In genomic region chr12:17778320-17778719, GRCm38 (mm10) we compare ENCODE assay signal across 8 mouse cellular contexts.
DNase-seq lines count a peak whose midpoint lies in the region; ATAC-seq and TF ChIP-seq lines count a peak whose summit lies in the region.

No protein-coding gene starts in this region.

- peak; percentile 56; the same call in 1 of the 2 replicates for ATAC-seq in forebrain, embryonic 11.5 days (replicated peaks; ENCODE audit: low FRiP score)
- no peak for ATAC-seq in forebrain, embryonic 16.5 days
- no peak for ATAC-seq in midbrain, postnatal 0 days (ENCODE audit: low FRiP score)

- H3K27me3 ChIP-seq in forebrain, embryonic 11.5 days (ENCODE audit: control insufficient read depth, insufficient read depth, low read length) = no peaks in the 10 kb centered on the region
- H3K27me3 ChIP-seq in forebrain, embryonic 16.5 days (replicated peaks; ENCODE audit: control insufficient read depth, insufficient read depth, low read length) = no peaks in the 10 kb centered on the region
- H3K27me3 ChIP-seq in midbrain, postnatal 0 days (ENCODE audit: insufficient read depth, low read length) = no peaks in the 10 kb centered on the region

- no peak overlapping the region for H3K4me2 ChIP-seq in forebrain, embryonic 11.5 days (ENCODE audit: low read depth, low read length, severe bottlenecking)
- no peak overlapping the region for H3K4me2 ChIP-seq in forebrain, embryonic 16.5 days (ENCODE audit: low read length)
- no peak overlapping the region for H3K4me2 ChIP-seq in midbrain, postnatal 0 days (ENCODE audit: low read depth, low read length, poor library complexity, severe bottlenecking)

- H3K9me3 ChIP-seq in forebrain, embryonic 11.5 days (ENCODE audit: control insufficient read depth, low read length) = no peaks in the 10 kb centered on the region
- no peaks in the 10 kb centered on the region for H3K9me3 ChIP-seq in forebrain, embryonic 16.5 days (ENCODE audit: control insufficient read depth, low read length)
- H3K9me3 ChIP-seq in midbrain, postnatal 0 days (ENCODE audit: low read length) = no peaks in the 10 kb centered on the region

- TF ChIP-seq CTCF in embryonic fibroblast, embryonic 13.5 days (IDR thresholded peaks at IDR 0.05; ENCODE audit: borderline replicate concordance, insufficient read depth, low read length) = peak; percentile 80; the same call in 1 of the 2 replicates
- TF ChIP-seq CTCF in midbrain, postnatal 0 days (IDR thresholded peaks at IDR 0.05) = peak; percentile 66

- 0 out of 2 replicates have a peak, but pooled peaks cover 2% of the 10 kb centered on the region for H3K4me1 ChIP-seq in forebrain, embryonic 11.5 days (replicated peaks; ENCODE audit: control insufficient read depth, insufficient read depth, low read length)
- no peaks in the 10 kb centered on the region for H3K4me1 ChIP-seq in forebrain, embryonic 16.5 days (replicated peaks; ENCODE audit: control insufficient read depth, insufficient read depth, low read length)
- no peaks in the 10 kb centered on the region for H3K4me1 ChIP-seq in embryonic fibroblast, embryonic 13.5 days (ENCODE audit: control insufficient read depth, insufficient read depth, low read length)
- no peaks in the 10 kb centered on the region for H3K4me1 ChIP-seq in midbrain, postnatal 0 days (ENCODE audit: insufficient read depth, low read length)

- H3K9ac ChIP-seq in forebrain, embryonic 11.5 days (ENCODE audit: low read length) = no peak overlapping the region
- no peak overlapping the region for H3K9ac ChIP-seq in forebrain, embryonic 16.5 days (replicated peaks; ENCODE audit: low read depth, low read length)
- no peak overlapping the region for H3K9ac ChIP-seq in midbrain, postnatal 0 days (replicated peaks; ENCODE audit: low read length, poor library complexity, severe bottlenecking)

- H3K27ac ChIP-seq in forebrain, embryonic 11.5 days (ENCODE audit: low read depth, low read length) = no peak overlapping the region
- no peak overlapping the region for H3K27ac ChIP-seq in forebrain, embryonic 16.5 days (ENCODE audit: low read length)
- H3K27ac ChIP-seq in embryonic fibroblast, embryonic 13.5 days (ENCODE audit: insufficient read depth, low read length) = no peak overlapping the region
- H3K27ac ChIP-seq in midbrain, postnatal 0 days (ENCODE audit: low read depth, low read length) = no peak overlapping the region

- no peaks in the 10 kb centered on the region for H3K36me3 ChIP-seq in forebrain, embryonic 11.5 days (ENCODE audit: control insufficient read depth, insufficient read depth, low read length)
- H3K36me3 ChIP-seq in forebrain, embryonic 16.5 days (ENCODE audit: control insufficient read depth, insufficient read depth) = no peaks in the 10 kb centered on the region
- H3K36me3 ChIP-seq in midbrain, postnatal 0 days (ENCODE audit: insufficient read depth, low read length) = no peaks in the 10 kb centered on the region

- WGBS in forebrain, embryonic 11.5 days = 12% methylated on average over 3 of the region's 3 CpGs
- WGBS in forebrain, embryonic 16.5 days = 16% methylated on average over 2 of the region's 3 CpGs
- WGBS in midbrain, postnatal 0 days = 13% methylated on average over 2 of the region's 3 CpGs

- no peak for TF ChIP-seq POLR2A in embryonic fibroblast, embryonic 13.5 days (IDR thresholded peaks at IDR 0.05; ENCODE audit: low read depth, low read length)

- H3K4me3 ChIP-seq in forebrain, embryonic 11.5 days (ENCODE audit: low read depth, low read length) = no peak overlapping the region
- no peak overlapping the region for H3K4me3 ChIP-seq in forebrain, embryonic 16.5 days (replicated peaks; ENCODE audit: low read length)
- H3K4me3 ChIP-seq in embryonic fibroblast, embryonic 13.5 days (ENCODE audit: insufficient read depth, low read length) = no peak overlapping the region
- H3K4me3 ChIP-seq in midbrain, postnatal 0 days (ENCODE audit: low read depth, low read length) = no peak overlapping the region

- DNase-seq in forebrain, embryonic 11.5 days (ENCODE audit: low spot score) = peak; percentile 68
- peak; percentile 33 for DNase-seq in urinary bladder, postnatal 14 days (ENCODE audit: low spot score)
- DNase-seq in urinary bladder, postnatal 25 days (ENCODE audit: low spot score) = no peak
- DNase-seq in layer of hippocampus, postnatal 36 days = peak; percentile 8 to 12
- peak; percentile 35 for DNase-seq in midbrain, postnatal 0 days (ENCODE audit: low spot score)
- DNase-seq in natural killer cell, adult 2 months (ENCODE audit: low spot score in 2 of 2) = no peak

Comparison
In these comparisons a context has a peak if more than half of its experiments do, and no peak if none do; other contexts are left out.
1. DNase-seq: peak in forebrain, embryonic 11.5 days (single experiment), urinary bladder, postnatal 14 days (single experiment), layer of hippocampus, postnatal 36 days (2 of 2) and midbrain, postnatal 0 days (single experiment); none in urinary bladder, postnatal 25 days (single experiment) and natural killer cell, adult 2 months (0 of 2).